In genomic region chr2:131242180-131242579, GRCm38 (mm10) we compare ENCODE assay signal across 25 mouse cellular contexts. TPM values are rescaled to one million over a fixed set of nuclear protein-coding genes. Genes with fewer than 3 reads are reported as not detected.
DNase-seq lines count a peak whose midpoint lies in the region; ATAC-seq and TF ChIP-seq lines count a peak whose summit lies in the region.
"Had no signal": no experiment of that assay in that cellular context is flagged by ENCODE, and none has a peak within 500 bp of the region (broad histone marks: within the 10 kb centered on the region; RNA-seq: fewer than 3 reads in every experiment).

No protein-coding gene starts in this region.

- no peak overlapping the region for H3K4me2 ChIP-seq in liver, embryonic 11.5 days
- no peak overlapping the region for H3K4me2 ChIP-seq in liver, postnatal 0 days (ENCODE audit: low read depth, low read length)
- H3K4me2 ChIP-seq in liver, embryonic 15.5 days = no peak overlapping the region
- H3K4me2 ChIP-seq in forebrain, postnatal 0 days (ENCODE audit: low read depth) = no peak overlapping the region
- H3K4me2 ChIP-seq: forebrain, embryonic 13.5 days; heart, embryonic 12.5 days; heart, embryonic 15.5 days; hindbrain, embryonic 14.5 days had no signal

- H3K9ac ChIP-seq in liver, embryonic 11.5 days (ENCODE audit: low read depth, low read length) = no peak overlapping the region
- no peak overlapping the region for H3K9ac ChIP-seq in liver, postnatal 0 days (replicated peaks)
- H3K9ac ChIP-seq in MEL (ENCODE audit: control insufficient read depth, low read depth, low read length, poor library complexity, severe bottlenecking) = 0 out of 2 replicates have a peak overlapping the region, but pooled peaks have one; percentile 13
- H3K9ac ChIP-seq in liver, embryonic 15.5 days = no peak overlapping the region
- H3K9ac ChIP-seq in forebrain, postnatal 0 days = no peak overlapping the region
- H3K9ac ChIP-seq: forebrain, embryonic 13.5 days; heart, embryonic 12.5 days; heart, embryonic 15.5 days; hindbrain, embryonic 14.5 days had no signal

- no peak for TF ChIP-seq EP300 in liver, postnatal 0 days (IDR thresholded peaks at IDR 0.05; ENCODE audit: low read depth)
- peak; percentile 84 to 88 for TF ChIP-seq EP300 in MEL (IDR thresholded peaks at IDR 0.05; ENCODE audit: low read depth in 1 of 2, low read length in 2 of 2)

- H3K27me3 ChIP-seq in liver, embryonic 11.5 days (replicated peaks; ENCODE audit: control insufficient read depth, insufficient read depth, low read length) = no peaks in the 10 kb centered on the region
- no peaks in the 10 kb centered on the region for H3K27me3 ChIP-seq in liver, postnatal 0 days (ENCODE audit: insufficient read depth, low read length)
- H3K27me3 ChIP-seq in MEL (ENCODE audit: control insufficient read depth in 1 of 2, insufficient read depth in 2 of 2, low read length in 2 of 2) = no peaks in the 10 kb centered on the region
- H3K27me3 ChIP-seq in liver, embryonic 15.5 days = no peaks in the 10 kb centered on the region
- H3K27me3 ChIP-seq in forebrain, postnatal 0 days (ENCODE audit: insufficient read depth, low read length) = no peaks in the 10 kb centered on the region
- H3K27me3 ChIP-seq: forebrain, embryonic 13.5 days; heart, embryonic 12.5 days; heart, embryonic 15.5 days; Patski had no signal

- H3K27ac ChIP-seq in liver, embryonic 11.5 days (ENCODE audit: low read depth, low read length) = peak overlapping the region; percentile 46
- H3K27ac ChIP-seq in liver, postnatal 0 days (ENCODE audit: low read depth) = no peak overlapping the region
- peak overlapping the region; percentile 96 for H3K27ac ChIP-seq in MEL (ENCODE audit: control insufficient read depth, low read depth, low read length)
- peak overlapping the region; percentile 38; the same call in 1 of the 2 replicates for H3K27ac ChIP-seq in liver, embryonic 15.5 days (replicated peaks)
- no peak overlapping the region for H3K27ac ChIP-seq in forebrain, postnatal 0 days (ENCODE audit: low read depth, low read length)
- H3K27ac ChIP-seq: forebrain, embryonic 10.5 days; forebrain, embryonic 13.5 days; gastrocnemius, adult 2 months; heart, embryonic 15.5 days; hindbrain, embryonic 10.5 days; hindbrain, embryonic 14.5 days; hindbrain, postnatal 0 days had no signal

- no peak overlapping the region for H3K4me3 ChIP-seq in liver, embryonic 11.5 days (ENCODE audit: low read depth, low read length)
- no peak overlapping the region for H3K4me3 ChIP-seq in liver, postnatal 0 days (ENCODE audit: low read depth, low read length)
- no peak overlapping the region for H3K4me3 ChIP-seq in MEL (ENCODE audit: control insufficient read depth in 1 of 2, insufficient read depth in 1 of 2, low read depth in 2 of 2, low read length in 2 of 2)
- no peak overlapping the region for H3K4me3 ChIP-seq in liver, embryonic 15.5 days (replicated peaks)
- no peak overlapping the region for H3K4me3 ChIP-seq in forebrain, postnatal 0 days (ENCODE audit: low read depth, low read length)
- H3K4me3 ChIP-seq: forebrain, embryonic 10.5 days; forebrain, embryonic 13.5 days; gastrocnemius, adult 2 months; heart, embryonic 12.5 days; heart, embryonic 15.5 days; hindbrain, embryonic 10.5 days had no signal

- no peaks in the 10 kb centered on the region for H3K79me2 ChIP-seq in MEL (ENCODE audit: control insufficient read depth, insufficient read depth, low read length, poor library complexity)

- TF ChIP-seq RAD21 in MEL (IDR thresholded peaks at IDR 0.05; ENCODE audit: low read depth, low read length) = no peak

- H3K9me3 ChIP-seq in liver, embryonic 11.5 days (ENCODE audit: control insufficient read depth, low read length) = no peaks in the 10 kb centered on the region
- H3K9me3 ChIP-seq in liver, postnatal 0 days (ENCODE audit: low read length) = no peaks in the 10 kb centered on the region
- H3K9me3 ChIP-seq in MEL (replicated peaks; ENCODE audit: insufficient read depth, low read length) = no peaks in the 10 kb centered on the region
- no peaks in the 10 kb centered on the region for H3K9me3 ChIP-seq in liver, embryonic 15.5 days (replicated peaks)
- no peaks in the 10 kb centered on the region for H3K9me3 ChIP-seq in forebrain, postnatal 0 days (ENCODE audit: low read length)
- H3K9me3 ChIP-seq: forebrain, embryonic 10.5 days; forebrain, embryonic 13.5 days; heart, embryonic 12.5 days; heart, embryonic 15.5 days; hindbrain, embryonic 10.5 days had no signal

- peaks cover 40% of the 10 kb centered on the region for H3K36me3 ChIP-seq in liver, embryonic 11.5 days (ENCODE audit: control insufficient read depth, insufficient read depth, low read length)
- H3K36me3 ChIP-seq in liver, postnatal 0 days (replicated peaks; ENCODE audit: insufficient read depth, low read length) = peaks cover 70% of the 10 kb centered on the region
- peaks cover 10 to 34% of the 10 kb centered on the region in 2 experiments; a peak in 3 of 4 replicates for H3K36me3 ChIP-seq in MEL (ENCODE audit: control insufficient read depth in 1 of 2, insufficient read depth in 2 of 2, low read length in 2 of 2)
- H3K36me3 ChIP-seq in liver, embryonic 15.5 days (replicated peaks) = peaks cover 96% of the 10 kb centered on the region
- no peaks in the 10 kb centered on the region for H3K36me3 ChIP-seq in forebrain, postnatal 0 days (ENCODE audit: insufficient read depth)

- no peak for TF ChIP-seq CTCF in liver, postnatal 0 days (IDR thresholded peaks at IDR 0.05; ENCODE audit: low read depth)
- no peak for TF ChIP-seq CTCF in MEL (IDR thresholded peaks at IDR 0.05 in 2 of 3, conservative IDR thresholded peaks at IDR 0.05 in 1 of 3; ENCODE audit: control insufficient read depth in 1 of 3, insufficient read depth in 1 of 3, low read depth in 2 of 3, low read length in 3 of 3, poor library complexity in 1 of 3, severe bottlenecking in 1 of 3)
- TF ChIP-seq CTCF in forebrain, postnatal 0 days (IDR thresholded peaks at IDR 0.05; ENCODE audit: low read depth) = no peak

- no peak for DNase-seq in liver, embryonic 11.5 days (ENCODE audit: low spot score)
- DNase-seq in liver, postnatal 0 days = no peak
- DNase-seq in MEL (ENCODE audit: low read depth, low spot score) = peak; percentile 58
- DNase-seq in gastrocnemius, postnatal 4 days (ENCODE audit: low spot score in 2 of 2) = no peak
- no peak for DNase-seq in forebrain, postnatal 0 days
- DNase-seq: adrenal gland, postnatal 10 days; adrenal gland, postnatal 36 days; cerebellum, adult 18-20 months; cerebellum, adult 9-10 months; cerebellum, postnatal 14 days; gastrocnemius, adult 2 months; gastrocnemius, postnatal 14 days; heart, adult 18-20 months; heart, postnatal 10 days; heart, postnatal 36 days had no signal

- ATAC-seq in liver, embryonic 11.5 days (replicated peaks; ENCODE audit: low FRiP score) = no peak
- no peak for ATAC-seq in liver, postnatal 0 days
- no peak for ATAC-seq in liver, embryonic 15.5 days (ENCODE audit: insufficient read depth)
- ATAC-seq in forebrain, postnatal 0 days = no peak
- ATAC-seq: forebrain, embryonic 13.5 days; forebrain, embryonic 16.5 days; hindbrain, postnatal 0 days; Patski had no signal

- peaks cover 22% of the 10 kb centered on the region for H3K4me1 ChIP-seq in liver, embryonic 11.5 days (replicated peaks; ENCODE audit: control insufficient read depth, insufficient read depth, low read length)
- peaks cover 10% of the 10 kb centered on the region; the same call in 1 of the 2 replicates for H3K4me1 ChIP-seq in liver, postnatal 0 days (ENCODE audit: insufficient read depth)
- peaks cover 17 to 36% of the 10 kb centered on the region in 2 experiments for H3K4me1 ChIP-seq in MEL (ENCODE audit: control insufficient read depth in 1 of 2, insufficient read depth in 2 of 2, low read length in 2 of 2)
- H3K4me1 ChIP-seq in liver, embryonic 15.5 days (replicated peaks) = peaks cover 52% of the 10 kb centered on the region
- H3K4me1 ChIP-seq in forebrain, postnatal 0 days (ENCODE audit: insufficient read depth) = no peaks in the 10 kb centered on the region
- H3K4me1 ChIP-seq: forebrain, embryonic 10.5 days; forebrain, embryonic 13.5 days; heart, embryonic 12.5 days; heart, embryonic 15.5 days; hindbrain, embryonic 10.5 days had no signal

- no peak for TF ChIP-seq POLR2A in MEL (IDR thresholded peaks at IDR 0.05; ENCODE audit: control insufficient read depth in 1 of 2, insufficient read depth in 1 of 2, low read depth in 1 of 2, low read length in 2 of 2, poor library complexity in 1 of 2)

RNA-seq across cellular contexts. Expression of gene Mavs, which starts 8.3 kb away (rescaled TPM):
- polyA plus RNA-seq in liver, embryonic 11.5 days (2014; fragmentation: Nextera tagmentation; extraction: Ambion mirVana) = 29.7 and 30.0 TPM in 2 replicates
- polyA plus RNA-seq in liver, postnatal 0 days (2015; fragmentation: Nextera tagmentation; extraction: Ambion mirVana) = 21.2 and 22.1 TPM in 2 replicates
- 21.2 and 21.3 TPM in 2 replicates for total RNA-seq in MEL (2012; rRNA removed)
- 10 to 100 TPM in 1 of 2 experiments, not detected in 1; 32.1 TPM for polyA plus RNA-seq in MEL (2012; ENCODE audit: insufficient read depth in 1 of 2, insufficient read length in 2 of 2, low read depth in 1 of 2, low replicate concordance in 2 of 2, missing spikeins in 1 of 2)
- polyA plus RNA-seq in liver, embryonic 15.5 days (2015; fragmentation: Nextera tagmentation; extraction: Ambion mirVana) = 29.8 and 33.5 TPM in 2 replicates
- 10 to 100 TPM; 23.5 to 26.9 TPM for total RNA-seq in gastrocnemius, postnatal 4 days (2021)
- 3.8 and 5.7 TPM in 2 replicates for total RNA-seq in forebrain, postnatal 0 days (2014; rRNA removed)
- 3.5 and 5.0 TPM in 2 replicates for polyA plus RNA-seq in forebrain, postnatal 0 days (2015; fragmentation: Nextera tagmentation; extraction: Ambion mirVana)

RNA-seq across cellular contexts. Expression of gene Pank2, which starts 20.1 kb away (rescaled TPM):
- 37.1 and 41.7 TPM in 2 replicates for polyA plus RNA-seq in liver, embryonic 11.5 days (2014; fragmentation: Nextera tagmentation; extraction: Ambion mirVana)
- polyA plus RNA-seq in liver, postnatal 0 days (2015; fragmentation: Nextera tagmentation; extraction: Ambion mirVana) = 17.2 and 21.3 TPM in 2 replicates
- total RNA-seq in MEL (2012; rRNA removed) = 34.9 and 36.0 TPM in 2 replicates
- polyA plus RNA-seq in MEL (2012; ENCODE audit: insufficient read depth in 1 of 2, insufficient read length in 2 of 2, low read depth in 1 of 2, low replicate concordance in 2 of 2, missing spikeins in 1 of 2) = 100 to 1,000 TPM in 1 of 2 experiments, 10 to 100 TPM in 1; 71.8 to 275 TPM
- 21.7 and 22.0 TPM in 2 replicates for polyA plus RNA-seq in liver, embryonic 15.5 days (2015; fragmentation: Nextera tagmentation; extraction: Ambion mirVana)
- 10 to 100 TPM; 41.3 to 44.0 TPM for total RNA-seq in gastrocnemius, postnatal 4 days (2021)
- total RNA-seq in forebrain, postnatal 0 days (2014; rRNA removed) = 41.9 and 44.9 TPM in 2 replicates
- polyA plus RNA-seq in forebrain, postnatal 0 days (2015; fragmentation: Nextera tagmentation; extraction: Ambion mirVana) = 28.6 and 33.5 TPM in 2 replicates

RNA-seq across cellular contexts. Expression of gene Ap5s1, which starts 35.3 kb away (rescaled TPM):
- 18.1 and 19.2 TPM in 2 replicates for polyA plus RNA-seq in liver, embryonic 11.5 days (2014; fragmentation: Nextera tagmentation; extraction: Ambion mirVana)
- 19.5 TPM in 2 replicates for polyA plus RNA-seq in liver, postnatal 0 days (2015; fragmentation: Nextera tagmentation; extraction: Ambion mirVana)
- total RNA-seq in MEL (2012; rRNA removed) = 9.6 TPM in 2 replicates
- 10 to 100 TPM in 1 of 2 experiments, not detected in 1; 12.7 TPM for polyA plus RNA-seq in MEL (2012; ENCODE audit: insufficient read depth in 1 of 2, insufficient read length in 2 of 2, low read depth in 1 of 2, low replicate concordance in 2 of 2, missing spikeins in 1 of 2)
- 16.6 and 18.3 TPM in 2 replicates for polyA plus RNA-seq in liver, embryonic 15.5 days (2015; fragmentation: Nextera tagmentation; extraction: Ambion mirVana)
- total RNA-seq in gastrocnemius, postnatal 4 days (2021) = 10 to 100 TPM; 17.4 to 21.7 TPM
- 37.4 and 40.7 TPM in 2 replicates for total RNA-seq in forebrain, postnatal 0 days (2014; rRNA removed)
- 36.1 and 36.8 TPM in 2 replicates for polyA plus RNA-seq in forebrain, postnatal 0 days (2015; fragmentation: Nextera tagmentation; extraction: Ambion mirVana)

RNA-seq across cellular contexts. Expression of gene Spef1, which starts 55.1 kb away (rescaled TPM):
- polyA plus RNA-seq in liver, embryonic 11.5 days (2014; fragmentation: Nextera tagmentation; extraction: Ambion mirVana) = 1.3 and 1.5 TPM in 2 replicates
- polyA plus RNA-seq in liver, postnatal 0 days (2015; fragmentation: Nextera tagmentation; extraction: Ambion mirVana) = 0.59 and 0.65 TPM in 2 replicates
- total RNA-seq in MEL (2012; rRNA removed) = 0.46 and 1.8 TPM in 2 replicates
- 1 to 10 TPM in 1 of 2 experiments, not detected in 1; 1.2 TPM for polyA plus RNA-seq in MEL (2012; ENCODE audit: insufficient read depth in 1 of 2, insufficient read length in 2 of 2, low read depth in 1 of 2, low replicate concordance in 2 of 2, missing spikeins in 1 of 2)
- 1.6 and 1.8 TPM in 2 replicates for polyA plus RNA-seq in liver, embryonic 15.5 days (2015; fragmentation: Nextera tagmentation; extraction: Ambion mirVana)
- 1 to 10 TPM; 5.8 to 6.6 TPM for total RNA-seq in gastrocnemius, postnatal 4 days (2021)
- total RNA-seq in forebrain, postnatal 0 days (2014; rRNA removed) = 19.6 and 26.2 TPM in 2 replicates
- 7.7 and 9.7 TPM in 2 replicates for polyA plus RNA-seq in forebrain, postnatal 0 days (2015; fragmentation: Nextera tagmentation; extraction: Ambion mirVana)

RNA-seq across cellular contexts. Expression of gene Cdc25b, which starts 55.4 kb away (rescaled TPM):
- 76.4 and 85.4 TPM in 2 replicates for polyA plus RNA-seq in liver, embryonic 11.5 days (2014; fragmentation: Nextera tagmentation; extraction: Ambion mirVana)
- polyA plus RNA-seq in liver, postnatal 0 days (2015; fragmentation: Nextera tagmentation; extraction: Ambion mirVana) = 67.6 and 77.7 TPM in 2 replicates
- total RNA-seq in MEL (2012; rRNA removed) = 11.8 and 12.6 TPM in 2 replicates
- polyA plus RNA-seq in MEL (2012; ENCODE audit: insufficient read depth in 1 of 2, insufficient read length in 2 of 2, low read depth in 1 of 2, low replicate concordance in 2 of 2, missing spikeins in 1 of 2) = 10 to 100 TPM in 1 of 2 experiments, not detected in 1; 34.5 TPM
- 236 and 279 TPM in 2 replicates for polyA plus RNA-seq in liver, embryonic 15.5 days (2015; fragmentation: Nextera tagmentation; extraction: Ambion mirVana)
- total RNA-seq in gastrocnemius, postnatal 4 days (2021) = 10 to 100 TPM; 18.0 to 22.4 TPM
- total RNA-seq in forebrain, postnatal 0 days (2014; rRNA removed) = 10.6 and 11.7 TPM in 2 replicates
- polyA plus RNA-seq in forebrain, postnatal 0 days (2015; fragmentation: Nextera tagmentation; extraction: Ambion mirVana) = 12.4 and 15.2 TPM in 2 replicates

Comparison
In these comparisons a context has a peak if more than half of its experiments do, and no peak if none do; other contexts are left out.
1. H3K27ac ChIP-seq: peak in liver, embryonic 11.5 days (single experiment), MEL (single experiment) and liver, embryonic 15.5 days (single experiment); none in liver, postnatal 0 days (single experiment) and forebrain, postnatal 0 days (single experiment).